Mouse (Mus musculus): ENCODE data around the gene Mfsd4b4.
A peak's percentile ranks its signal among the peaks of the same experiment; 100 is the strongest.
"Not testable (repeated sequence)": the region's sequence is repeated elsewhere in the genome, so short reads cannot be mapped to it uniquely, and the experiment has no call there.

The Mfsd4b4 gene

DNA sequence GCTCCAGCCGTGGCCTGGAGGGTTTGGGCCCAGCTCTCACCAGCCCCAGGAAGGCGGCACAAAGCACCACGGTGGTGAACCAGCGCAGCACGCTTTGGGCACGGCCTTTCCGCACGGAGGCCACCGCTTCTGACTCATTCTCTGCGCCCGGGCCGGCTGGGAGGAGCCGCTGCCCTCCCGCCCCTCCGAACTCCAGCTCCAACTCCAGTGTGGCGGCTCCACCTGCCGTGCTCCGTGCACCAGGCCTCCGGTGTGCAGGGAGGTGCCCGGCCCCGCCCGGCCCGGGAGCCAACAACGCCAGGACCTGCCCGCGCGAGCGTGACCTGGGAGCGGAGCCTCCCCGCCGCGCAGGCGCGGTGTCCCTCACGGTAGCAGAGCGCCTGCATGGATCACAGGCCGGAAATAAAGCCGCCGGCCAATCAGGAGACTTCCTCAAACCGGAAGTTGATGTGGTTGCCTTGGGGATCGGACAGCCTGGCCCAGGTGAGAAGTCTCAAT is at the start of gene Mfsd4b4:
Mfsd4b4 (minus strand) TSS at position 365 of the 498 bp plus-strand sequence.
- DNase-seq, result peak; percentile 86 to 92

DNA sequence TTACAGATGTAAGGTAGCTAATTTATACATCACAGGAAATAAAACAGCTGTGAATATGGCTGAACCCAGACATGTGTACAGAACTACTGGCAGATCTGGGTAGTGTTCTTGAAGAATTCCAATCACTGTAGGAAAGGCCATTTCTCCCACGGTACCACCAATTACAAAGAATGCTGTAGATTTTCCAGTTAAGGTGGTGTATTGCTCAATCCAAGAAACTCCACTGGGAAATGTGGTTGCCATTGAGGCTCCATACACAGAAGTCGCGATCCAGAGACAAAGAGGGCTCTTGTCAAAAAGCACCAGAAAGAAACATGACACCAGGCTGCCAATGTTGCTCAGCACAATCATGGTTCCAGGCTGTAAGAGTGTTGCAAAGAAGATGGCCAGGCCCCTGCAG is 48.2 kb upstream of the Mfsd4b4 start:
- not testable (repeated sequence) for DNase-seq

DNA sequence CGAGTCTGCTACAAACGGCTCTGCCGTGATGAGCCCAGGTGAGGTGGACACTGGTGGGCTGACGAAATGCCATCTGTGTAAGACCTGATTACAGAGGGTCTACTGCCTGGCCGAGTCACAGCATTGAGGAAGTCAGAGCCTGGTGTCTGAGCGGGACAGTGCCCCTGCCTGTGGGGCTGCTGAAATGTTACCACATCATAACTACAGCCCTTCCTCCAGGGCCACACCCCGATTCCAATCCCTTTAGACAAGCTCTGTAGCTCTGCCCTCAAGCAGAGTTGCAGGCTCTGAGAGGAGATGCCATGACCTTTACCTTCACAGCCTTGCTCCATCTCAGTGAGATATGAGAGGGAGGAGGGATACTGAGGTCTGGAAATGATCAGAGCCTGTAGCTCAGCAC is 37.5 kb upstream of the Mfsd4b4 start:
- DNase-seq, result no peak

DNA sequence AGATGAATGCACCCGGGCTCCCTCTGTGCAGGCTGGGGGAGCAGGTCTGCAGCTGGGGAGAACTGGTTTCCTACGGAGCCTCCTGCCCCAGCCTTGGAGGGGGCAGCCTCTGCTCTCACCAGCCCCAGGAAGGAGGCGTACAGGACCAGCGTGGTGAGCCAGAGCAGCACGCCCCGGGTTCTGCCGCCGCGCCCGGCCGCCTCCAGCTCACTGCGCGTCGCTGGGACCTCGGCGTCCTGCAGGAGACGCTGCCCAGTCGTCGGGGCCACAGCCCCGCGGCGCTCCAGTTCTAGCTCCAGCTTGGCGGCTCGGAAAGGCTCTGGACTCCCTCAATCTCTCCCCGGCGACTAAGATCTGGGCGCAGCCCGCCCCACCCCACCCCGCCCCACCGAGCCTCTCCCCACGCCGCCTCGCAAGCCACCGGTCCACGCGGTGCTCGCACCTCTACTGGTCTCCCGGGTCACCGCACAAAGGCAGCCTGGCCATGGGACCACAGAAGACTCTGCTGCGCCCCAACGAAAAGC is 27.6 kb upstream of the Mfsd4b4 start, which contains the start of gene Mfsd4b2:
Mfsd4b2 (minus strand) TSS at position 308 of the 524 bp plus-strand sequence.
- no peak for DNase-seq

GRCm38 (mm10) chr10:39924556-39924955 is 25.5 kb upstream of the Mfsd4b4 start:
- DNase-seq, result not testable (repeated sequence)

GRCm38 (mm10) chr10:39912616-39913015 is 13.6 kb upstream of the Mfsd4b4 start:
- DNase-seq, result no peak

GRCm38 (mm10) chr10:39908768-39909441 is 9.9 kb upstream of the Mfsd4b4 start:
- no peak for DNase-seq

- DNase-seq, result no peak
Measured at GRCm38 (mm10) chr10:39906799-39907658, 8.0 kb upstream of the Mfsd4b4 start.

- no peak for DNase-seq
Measured at GRCm38 (mm10) chr10:39904191-39904590, 5.2 kb upstream of the Mfsd4b4 start.

DNA sequence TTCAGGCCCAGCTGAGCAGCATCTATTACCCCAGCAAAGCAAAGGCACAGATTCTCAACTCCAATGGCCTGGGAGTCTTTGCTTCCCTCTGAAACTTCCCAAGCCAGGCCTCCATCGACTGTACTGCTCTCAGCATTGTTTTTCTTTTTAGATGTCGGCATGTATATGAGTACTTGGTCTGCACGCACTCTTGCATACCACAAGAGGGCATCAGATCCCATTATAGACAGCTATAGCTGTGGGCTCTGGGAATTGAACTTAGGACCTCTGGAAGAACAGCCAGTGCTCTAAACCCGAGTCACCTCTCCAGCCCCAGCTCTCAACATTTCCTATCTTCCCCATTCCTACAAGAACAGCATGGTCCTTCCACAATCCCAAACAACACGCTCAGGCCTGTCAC is 2.5 kb downstream of the Mfsd4b4 start:
- no peak for DNase-seq

DNA sequence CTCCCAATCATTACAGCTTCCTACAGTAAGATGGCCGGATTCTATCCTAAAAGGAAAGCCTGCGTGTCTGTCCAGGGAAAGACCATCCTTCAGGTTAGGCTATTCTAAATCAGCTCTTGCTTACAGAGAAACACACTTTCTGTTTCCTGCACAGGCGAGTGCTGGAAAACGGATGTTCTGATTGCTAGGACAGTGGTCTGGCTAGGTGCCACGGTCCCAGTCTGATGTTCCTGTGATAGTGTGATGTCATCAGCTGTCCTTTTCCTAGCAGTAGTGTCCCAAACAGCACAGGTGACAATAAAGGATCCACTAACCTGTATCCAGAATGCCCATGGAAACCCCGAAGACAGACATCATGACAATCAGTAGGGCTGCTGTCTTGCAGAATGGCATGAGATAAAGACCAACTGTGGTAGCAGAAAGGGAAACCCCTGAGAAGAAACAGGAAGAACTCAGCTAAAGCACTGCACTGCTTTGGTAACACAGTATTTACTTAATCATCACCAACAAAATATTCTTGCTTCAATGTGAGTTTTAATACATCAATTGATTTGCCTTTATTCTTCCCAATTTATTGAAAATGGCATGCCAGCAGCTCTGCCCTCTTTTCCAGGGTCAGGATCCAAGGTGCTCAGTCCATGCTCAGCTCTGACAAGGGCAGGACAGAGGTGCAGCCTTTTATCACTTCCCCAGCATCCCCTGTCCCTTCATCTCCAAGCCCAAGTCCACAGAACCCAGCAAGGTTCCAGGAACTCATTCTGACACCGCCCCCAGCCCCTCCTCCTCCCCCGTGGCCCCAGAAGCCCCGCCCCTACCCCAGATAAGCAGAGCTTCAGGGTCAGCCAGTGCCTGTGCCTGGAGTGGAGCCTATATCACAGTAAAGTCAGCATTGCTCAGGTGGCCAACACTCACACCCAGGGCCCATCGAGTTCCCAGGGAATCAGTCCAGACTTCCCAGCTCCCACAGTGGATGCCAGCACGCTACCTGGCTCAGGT is 5.0 kb downstream of the Mfsd4b4 start:
- no peak for DNase-seq

- DNase-seq, result no peak
Measured at GRCm38 (mm10) chr10:39888621-39889020, 10.4 kb downstream of the Mfsd4b4 start.

DNA sequence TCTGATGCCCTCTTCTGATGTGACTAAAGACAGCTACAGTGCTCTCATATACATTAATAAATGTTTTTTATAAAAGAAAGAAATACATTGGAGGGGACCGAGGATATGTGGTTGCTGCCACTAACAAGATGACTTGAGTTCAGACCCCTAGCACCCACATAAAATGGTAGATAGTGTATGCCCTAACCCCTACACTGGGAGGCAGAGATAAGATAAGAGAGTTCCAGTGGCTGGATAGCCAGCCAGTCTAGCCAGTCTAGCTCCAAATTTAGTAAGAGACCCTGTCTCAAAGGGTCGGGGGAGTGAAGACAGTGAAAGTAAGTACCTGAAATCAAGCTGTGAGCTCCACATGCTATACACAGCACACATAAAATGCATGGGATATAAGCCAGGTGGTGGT is 33.5 kb downstream of the Mfsd4b4 start:
- no peak for DNase-seq

DNA sequence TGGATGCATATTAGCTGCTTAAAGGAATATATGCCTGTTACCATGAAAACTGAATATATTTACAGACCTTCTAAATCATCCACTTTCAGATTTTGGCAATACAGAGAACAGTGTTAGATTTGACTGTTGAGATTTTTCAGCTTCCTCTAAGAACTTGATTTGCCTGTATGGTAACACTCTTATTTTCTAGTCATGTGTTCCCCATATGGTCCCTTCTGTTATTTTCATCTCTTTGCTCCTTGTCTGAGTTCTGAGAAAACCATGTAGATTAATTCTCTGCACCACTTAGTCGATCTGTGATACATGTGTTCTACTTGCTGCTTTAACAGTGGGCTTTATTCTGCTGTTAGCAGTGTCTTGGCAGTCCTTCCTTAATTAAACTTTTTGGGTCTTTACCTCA is 56.4 kb downstream of the Mfsd4b4 start:
- DNase-seq, result no peak

Measured in cerebellum, postnatal 36 days (tissue).